Mouse (Mus musculus) lung, postnatal 0 days (tissue): ENCODE measurements at regions not wholly inside any gene's neighbourhood (a gene's known extent, or its start where the extent isn't known, plus 50 kb on each side); places are given as distances from the start of the nearest gene placed in this dataset.

ENCODE experiments used
- CTCF ChIP-seq: IDR thresholded peaks from 2 replicates; pipeline ENCODE4 v1.5.1; 2016; ENCODE audit warnings: antibody characterized with exemption, mild to moderate bottlenecking
- EP300 ChIP-seq: IDR thresholded peaks from 2 replicates; pipeline ENCODE4 v1.6.1; 2016; ENCODE audit warnings: antibody characterized with exemption, mild to moderate bottlenecking, control low read depth

- TF ChIP-seq CTCF (no peak), EP300 (no peak)
Measured at GRCm38 (mm10) chr1:121176541-121176940, 155.8 kb downstream of the Insig2 start.
